Mouse (Mus musculus): ENCODE measurements around the gene Sgsm2.

DNA sequence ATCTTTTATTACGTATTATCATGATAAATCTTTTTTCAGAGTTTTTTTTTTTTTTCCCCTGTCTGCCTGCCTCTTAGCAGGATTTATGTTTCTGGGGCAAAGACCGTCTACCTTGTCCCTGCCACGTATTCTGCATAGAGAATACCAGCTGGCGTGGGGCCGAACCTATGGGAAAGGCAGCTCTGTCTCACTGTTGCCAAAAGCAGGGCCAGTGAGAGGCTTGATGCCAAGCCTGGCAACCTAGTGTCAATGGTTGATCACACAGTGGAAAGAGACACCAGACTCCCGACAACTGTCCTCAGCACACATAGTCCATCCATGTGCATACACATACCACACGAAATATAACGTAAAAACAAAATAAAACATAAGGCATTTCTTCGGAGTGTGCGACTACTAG lies 13.8 kb downstream of the Sgsm2 start:
- TF ChIP-seq CTCF (IDR thresholded peaks at IDR 0.05) (no peak), POLR2A (IDR thresholded peaks at IDR 0.05; ENCODE audit: insufficient read depth, low read depth, low read length) (no peak)
